Mouse (Mus musculus) olfactory bulb, adult 2 months (tissue): ENCODE measurements around the gene Gpt2. TPM values are rescaled to one million over a fixed set of nuclear protein-coding genes. Genes with fewer than 3 reads are reported as not detected.
A peak's percentile ranks its signal among the peaks of the same experiment; 100 is the strongest.

Experiments
- H3K27ac ChIP-seq: fragments of 200-500 bp; 2 replicates; pipeline ENCODE4 v1.5.1; 2012; ENCODE audit warnings: low read depth, low read length; ENCODE audit not compliant: insufficient read depth
- H3K4me1 ChIP-seq: fragments of 200-500 bp; 2 replicates; pipeline ENCODE4 v1.6.1; 2012; ENCODE audit warnings: low read length; ENCODE audit not compliant: control insufficient read depth, insufficient read depth
- H3K4me3 ChIP-seq: fragments of 200-500 bp; 2 replicates; pipeline ENCODE4 v1.5.1; 2012; ENCODE audit warnings: mild to moderate bottlenecking, low read depth, low read length, moderate library complexity; ENCODE audit not compliant: insufficient read depth
- CTCF ChIP-seq: fragments of 200-500 bp; IDR thresholded peaks from 2 replicates; pipeline ENCODE4 v1.5.1; 2012; ENCODE audit warnings: low read depth, mild to moderate bottlenecking, low read length, moderate library complexity; ENCODE audit not compliant: insufficient read depth
- POLR2A ChIP-seq: fragments of 200-500 bp; IDR thresholded peaks from 2 replicates; pipeline ENCODE4 v1.6.1; 2012; ENCODE audit warnings: mild to moderate bottlenecking, low read depth, low read length, moderate library complexity; ENCODE audit not compliant: insufficient read depth
- WGBS: fragments of 180-500 bp; shearing (Covaris S2); methylation state at CpG from one replicate; pipeline ENCODE4 v1.1.7; 2018; 5-methylcytosine and 5-hydroxymethylcytosine counted together
- polyA plus RNA-seq: library from polyadenylated mRNA; stranded (reverse); fragments of >200 nt; gene quantifications from 2 replicates; pipeline ENCODE4 v1.2.4, GENCODE M21; 2012; ENCODE audit warnings: low replicate concordance; ENCODE audit not compliant: missing spikeins, insufficient read depth, insufficient read length

Gene Gpt2
- polyA plus RNA-seq = not detected in 2 replicates

- peak within 1 kb of the TSS; percentile 82 for H3K27ac ChIP-seq
- WGBS = under 1% methylated on average over 41 of the region's 41 CpGs
- peaks cover 12% of the 10 kb centered on the region for H3K4me1 ChIP-seq
- H3K4me3 ChIP-seq = peak within 1 kb of the TSS; percentile 98
- TF ChIP-seq POLR2A = peak; percentile 87
- no peak for TF ChIP-seq CTCF
Measured at GRCm38 (mm10) chr8:85492125-85492875, at the start of gene Gpt2. Gene Gpt2, plus strand, starts transcription at chr8:85492576.

GRCm38 (mm10) chr8:85444092-85444491 is 48.3 kb upstream of the Gpt2 start:
- TF ChIP-seq POLR2A (no peak), CTCF (no peak)
- no peaks in the 10 kb centered on the region for H3K4me1 ChIP-seq
- no peak overlapping the region for H3K27ac ChIP-seq
- H3K4me3 ChIP-seq = no peak overlapping the region

GRCm38 (mm10) chr8:85445936-85446685 is 46.3 kb upstream of the Gpt2 start:
- 88% methylated on average over 15 of the region's 15 CpGs for WGBS
- Histone ChIP-seq H3K4me3 (no peak overlapping the region), H3K4me1 (no peaks in the 10 kb centered on the region), H3K27ac (no peak overlapping the region)
- TF ChIP-seq POLR2A = no peak
- no peak for TF ChIP-seq CTCF

GRCm38 (mm10) chr8:85450335-85450734 is 42.0 kb upstream of the Gpt2 start:
- TF ChIP-seq POLR2A (no peak), CTCF (no peak)
- H3K27ac ChIP-seq = no peak overlapping the region
- no peak overlapping the region for H3K4me3 ChIP-seq
- 85% methylated on average over 3 of the region's 3 CpGs for WGBS
- H3K4me1 ChIP-seq = 0 out of 2 replicates have a peak, but pooled peaks cover 2% of the 10 kb centered on the region

- TF ChIP-seq POLR2A (no peak), CTCF (no peak)
- no peak overlapping the region for H3K4me3 ChIP-seq
- H3K4me1 ChIP-seq = 0 out of 2 replicates have a peak, but pooled peaks cover 2% of the 10 kb centered on the region
- WGBS = 18% methylated on average over 14 of the region's 14 CpGs
- no peak overlapping the region for H3K27ac ChIP-seq
Measured at GRCm38 (mm10) chr8:85452328-85452727, 40.0 kb upstream of the Gpt2 start.

- TF ChIP-seq CTCF = no peak
- no peak for TF ChIP-seq POLR2A
- Histone ChIP-seq H3K4me1 (0 out of 2 replicates have a peak, but pooled peaks cover 2% of the 10 kb centered on the region), H3K4me3 (no peak overlapping the region), H3K27ac (no peak overlapping the region)
- 60% methylated on average over 2 of the region's 2 CpGs for WGBS
Measured at GRCm38 (mm10) chr8:85453256-85453655, 39.1 kb upstream of the Gpt2 start.

GRCm38 (mm10) chr8:85454750-85455149 is 37.6 kb upstream of the Gpt2 start:
- no peak for TF ChIP-seq POLR2A
- Histone ChIP-seq H3K4me3 (no peak overlapping the region), H3K27ac (no peak overlapping the region), H3K4me1 (0 out of 2 replicates have a peak, but pooled peaks cover 2% of the 10 kb centered on the region)
- 66% methylated on average over 8 of the region's 8 CpGs for WGBS

GRCm38 (mm10) chr8:85456536-85456935 is 35.8 kb upstream of the Gpt2 start:
- Histone ChIP-seq H3K4me3 (no peak overlapping the region), H3K4me1 (0 out of 2 replicates have a peak, but pooled peaks cover 2% of the 10 kb centered on the region), H3K27ac (no peak overlapping the region)
- TF ChIP-seq POLR2A (no peak), CTCF (peak; percentile 30; the same call in 1 of the 2 replicates)
- WGBS = 9% methylated on average over 14 of the region's 14 CpGs

- WGBS = 70% methylated on average over 3 of the region's 3 CpGs
- H3K4me1 ChIP-seq = no peaks in the 10 kb centered on the region
Measured at GRCm38 (mm10) chr8:85459582-85459981, 32.8 kb upstream of the Gpt2 start.

More at GRCm38 (mm10) chr8:85459582-85459981, 32.8 kb upstream of the Gpt2 start:
- Histone ChIP-seq H3K27ac (no peak overlapping the region), H3K4me3 (no peak overlapping the region)
- TF ChIP-seq POLR2A = no peak
- TF ChIP-seq CTCF = no peak
